Mouse (Mus musculus) CH12.LX (cell line): ENCODE results near the gene Vsig10.

Experiments used
- CTCF ChIP-seq, 2 experiments: IDR thresholded peaks in 1 of 2; conservative IDR thresholded peaks in 1 of 2; 2 replicates each; pipeline ENCODE4 v1.5.1; 2011 to 2012; ENCODE audit warnings: low read depth in 2 of 2, low read length in 2 of 2, improper control_type of control experiment in 1 of 2, inconsistent platforms in 1 of 2, mild to moderate bottlenecking in 1 of 2, moderate library complexity in 1 of 2
- ELF1 ChIP-seq: IDR thresholded peaks from 2 replicates; pipeline ENCODE4 v1.6.1; 2014; ENCODE audit warnings: low read depth, mild to moderate bottlenecking, inconsistent platforms, low read length, improper control_type of control experiment
- EP300 ChIP-seq: IDR thresholded peaks from 2 replicates; pipeline ENCODE4 v1.6.1; 2011; ENCODE audit warnings: low read length, improper control_type of control experiment
- GABPA ChIP-seq: IDR thresholded peaks from 2 replicates; pipeline ENCODE4 v1.6.1; 2012; ENCODE audit warnings: low read depth, low read length, improper control_type of control experiment, inconsistent platforms; ENCODE audit not compliant: insufficient replicate concordance
- MAFK ChIP-seq: IDR thresholded peaks from 2 replicates; pipeline ENCODE4 v1.6.1; 2011; ENCODE audit warnings: low read length, improper control_type of control experiment; ENCODE audit not compliant: insufficient replicate concordance
- MAX ChIP-seq: IDR thresholded peaks from 2 replicates; pipeline ENCODE4 v1.6.1; 2011; ENCODE audit warnings: low read length, improper control_type of control experiment
- MXI1 ChIP-seq: IDR thresholded peaks from 2 replicates; pipeline ENCODE4 v1.6.1; 2011; ENCODE audit warnings: mild to moderate bottlenecking, low read depth, low read length, improper control_type of control experiment
- NELFE ChIP-seq: IDR thresholded peaks from 2 replicates; pipeline ENCODE4 v1.6.1; 2011; ENCODE audit warnings: low read depth, low read length, improper control_type of control experiment
- NRF1 ChIP-seq: IDR thresholded peaks from 2 replicates; pipeline ENCODE4 v1.6.1; 2014; ENCODE audit warnings: low read depth, mild to moderate bottlenecking, inconsistent platforms, low read length, improper control_type of control experiment, moderate library complexity
- POLR2A ChIP-seq: IDR thresholded peaks from 2 replicates; pipeline ENCODE4 v1.6.1; 2011; ENCODE audit warnings: low read depth, mild to moderate bottlenecking, improper control_type of control experiment, low read length
- TBP ChIP-seq: conservative IDR thresholded peaks from 2 replicates; pipeline ENCODE4 v1.6.1; 2011; ENCODE audit warnings: low read depth, low read length, improper control_type of control experiment
- TCF12 ChIP-seq: IDR thresholded peaks from 2 replicates; pipeline ENCODE4 v1.6.1; 2014; ENCODE audit warnings: low read depth, mild to moderate bottlenecking, inconsistent platforms, low read length, improper control_type of control experiment
- USF2 ChIP-seq: conservative IDR thresholded peaks from 2 replicates; pipeline ENCODE4 v1.6.1; 2011; ENCODE audit warnings: low read depth, low read length, improper control_type of control experiment
- ZNF384 ChIP-seq: IDR thresholded peaks from 2 replicates; pipeline ENCODE4 v1.6.1; 2012; ENCODE audit warnings: low read depth, low read length, improper control_type of control experiment, inconsistent platforms

DNA sequence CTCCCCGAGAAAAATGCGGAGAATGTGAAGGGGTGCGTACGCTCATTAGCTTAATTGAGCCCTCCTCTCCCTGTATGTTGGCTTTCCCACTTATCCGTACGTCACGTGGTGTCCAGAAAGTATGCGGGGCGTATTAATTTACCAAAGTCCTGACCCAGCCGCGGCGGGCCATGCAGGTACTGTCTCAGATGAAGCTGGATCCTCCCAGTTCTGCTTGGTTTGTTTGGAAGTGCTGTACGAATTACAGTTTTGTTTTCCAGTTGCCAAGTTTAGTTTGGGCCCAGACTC is 41.3 kb downstream of the Vsig10 start:
- TF ChIP-seq ZNF384 (no peak), MXI1 (no peak), EP300 (no peak), TCF12 (no peak), MAX (no peak), MAFK (no peak), CTCF (conservative IDR thresholded peaks at IDR 0.05 in 1 of 2, IDR thresholded peaks at IDR 0.05 in 1 of 2; ENCODE audit: low read depth in 2 of 2, low read length in 2 of 2) (no peak), ELF1 (no peak), NELFE (no peak), TBP (no peak), GABPA (no peak), POLR2A (no peak), NRF1 (no peak), USF2 (no peak)
